In the genomic region with DNA sequence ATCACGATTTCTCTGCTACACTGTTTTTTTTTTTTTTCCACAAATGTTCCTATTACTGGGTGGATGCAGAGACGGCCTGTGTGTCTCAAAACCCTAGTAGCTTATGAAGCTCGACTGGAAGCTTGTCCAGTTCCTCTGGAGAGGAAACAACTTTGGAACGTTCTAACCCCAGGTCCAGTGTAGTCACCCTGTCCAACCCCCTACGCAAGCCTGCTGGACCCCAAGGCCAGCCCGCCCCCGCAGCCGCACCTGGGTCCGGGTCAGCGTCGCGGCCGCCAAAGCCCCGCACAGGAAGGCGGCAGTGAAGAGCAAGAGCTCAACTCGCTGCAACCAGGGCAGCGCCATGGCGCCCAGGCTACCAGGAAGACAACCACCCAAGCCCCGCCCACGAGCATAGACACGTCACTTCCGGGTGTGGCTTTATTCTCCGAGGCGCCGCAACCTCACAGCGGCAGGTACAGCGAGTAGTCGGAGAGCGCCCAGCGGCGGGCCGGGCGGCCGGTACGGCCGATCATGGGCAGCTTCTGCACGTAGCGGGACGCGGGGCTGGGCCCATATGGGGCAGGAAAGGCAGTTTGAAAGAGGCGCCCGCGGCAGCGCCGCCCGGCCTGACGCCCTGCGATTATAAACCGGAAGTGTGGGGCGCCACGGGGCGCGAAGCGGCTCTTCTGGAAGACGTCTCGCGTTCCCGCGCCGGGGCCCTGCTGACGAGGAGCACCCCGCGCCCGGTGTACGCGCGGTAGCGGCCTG, we compare ENCODE assay signal across 7 mouse cellular contexts. TPM values are rescaled to one million over a fixed set of nuclear protein-coding genes. Genes with fewer than 3 reads are reported as not detected.
DNase-seq lines count a peak whose midpoint lies in the region; ATAC-seq and TF ChIP-seq lines count a peak whose summit lies in the region.

A gene (minus strand): TSS at position 382 of the 750 bp plus-strand sequence.

- peak within 1 kb of the TSS; percentile 94 for H3K27ac ChIP-seq in embryonic facial prominence, embryonic 11.5 days (replicated peaks; ENCODE audit: low read depth, low read length)
- H3K27ac ChIP-seq in kidney, adult 2 months (ENCODE audit: insufficient read depth, low read depth, low read length), result peak within 1 kb of the TSS; percentile 87
- H3K27ac ChIP-seq in limb, embryonic 12.5 days, result peak within 1 kb of the TSS; percentile 99
- peak within 1 kb of the TSS; percentile 98 for H3K27ac ChIP-seq in midbrain, embryonic 15.5 days
- peak within 1 kb of the TSS; percentile 99 for H3K27ac ChIP-seq in spleen, adult 2 months (ENCODE audit: insufficient read depth, low read length)

- ATAC-seq in embryonic facial prominence, embryonic 11.5 days (replicated peaks; ENCODE audit: insufficient number of reproducible peaks, low FRiP score, low TSS enrichment, low read depth), result peak; percentile 85
- peak; percentile 88 for ATAC-seq in limb, embryonic 12.5 days (ENCODE audit: insufficient number of reproducible peaks, insufficient read depth, low FRiP score, low TSS enrichment, low read depth)
- peak; percentile 95 for ATAC-seq in midbrain, embryonic 15.5 days (replicated peaks)

- peak within 1 kb of the TSS; percentile 96 for H3K9ac ChIP-seq in embryonic facial prominence, embryonic 11.5 days (replicated peaks; ENCODE audit: low read length)
- H3K9ac ChIP-seq in limb, embryonic 12.5 days (replicated peaks), result peak within 1 kb of the TSS; percentile 93
- peak within 1 kb of the TSS; percentile 87 for H3K9ac ChIP-seq in midbrain, embryonic 15.5 days

- TF ChIP-seq CTCF in kidney, adult 2 months (conservative IDR thresholded peaks at IDR 0.05; ENCODE audit: insufficient read depth, insufficient read length, low read depth, low read length), result no peak
- no peak for TF ChIP-seq CTCF in spleen, adult 2 months (IDR thresholded peaks at IDR 0.05; ENCODE audit: extremely low read depth, insufficient read depth, insufficient read length, insufficient replicate concordance)

- peak; percentile 98 for DNase-seq in adrenal gland, postnatal 14 days
- peak; percentile 96 for DNase-seq in embryonic facial prominence, embryonic 11.5 days (ENCODE audit: low spot score)
- peak; percentile 99 for DNase-seq in heart, adult 11 months
- peak; percentile 97 for DNase-seq in kidney, adult 2 months
- DNase-seq in spleen, adult 2 months (ENCODE audit: low read depth in 1 of 2, low spot score in 2 of 2), result peak; percentile 89 to 96

- TF ChIP-seq POLR2A in kidney, adult 2 months (IDR thresholded peaks at IDR 0.05; ENCODE audit: low read depth, low read length), result peak; percentile 70
- TF ChIP-seq POLR2A in spleen, adult 2 months (IDR thresholded peaks at IDR 0.05; ENCODE audit: low read depth, low read length), result peak; percentile 95

- WGBS in embryonic facial prominence, embryonic 11.5 days, result under 1% methylated on average over 64 of the region's 68 CpGs
- WGBS in kidney, adult 2 months, result under 1% methylated on average over 68 of the region's 68 CpGs
- 0% methylated on average over 68 of the region's 68 CpGs for WGBS in limb, embryonic 12.5 days
- WGBS in midbrain, embryonic 15.5 days, result 1% methylated on average over 66 of the region's 68 CpGs
- WGBS in spleen, adult 2 months, result under 1% methylated on average over 68 of the region's 68 CpGs

- no peaks in the 10 kb centered on the region for H3K9me3 ChIP-seq in embryonic facial prominence, embryonic 11.5 days (replicated peaks; ENCODE audit: control insufficient read depth, low read length)
- H3K9me3 ChIP-seq in limb, embryonic 12.5 days, result no peaks in the 10 kb centered on the region
- H3K9me3 ChIP-seq in midbrain, embryonic 15.5 days, result no peaks in the 10 kb centered on the region

- peak within 1 kb of the TSS; percentile 74 for H3K4me3 ChIP-seq in embryonic facial prominence, embryonic 11.5 days (ENCODE audit: low read depth, low read length)
- peak within 1 kb of the TSS; percentile 99 for H3K4me3 ChIP-seq in kidney, adult 2 months (ENCODE audit: insufficient read depth, low read depth, low read length)
- H3K4me3 ChIP-seq in limb, embryonic 12.5 days (replicated peaks), result peak within 1 kb of the TSS; percentile 75
- peak within 1 kb of the TSS; percentile 65 for H3K4me3 ChIP-seq in midbrain, embryonic 15.5 days
- peak within 1 kb of the TSS; percentile 94 for H3K4me3 ChIP-seq in spleen, adult 2 months (ENCODE audit: extremely low read depth, insufficient read depth, insufficient read length)

- H3K4me2 ChIP-seq in embryonic facial prominence, embryonic 11.5 days (ENCODE audit: low read depth, low read length), result peak within 1 kb of the TSS; percentile 99
- peak within 1 kb of the TSS; percentile 94 for H3K4me2 ChIP-seq in limb, embryonic 12.5 days
- H3K4me2 ChIP-seq in midbrain, embryonic 15.5 days, result peak within 1 kb of the TSS; percentile 94

- no peaks in the 10 kb centered on the region for H3K27me3 ChIP-seq in embryonic facial prominence, embryonic 11.5 days (ENCODE audit: control insufficient read depth, insufficient read depth, low read length)
- H3K27me3 ChIP-seq in kidney, adult 2 months (replicated peaks; ENCODE audit: control insufficient read depth, insufficient read depth, low read length), result no peaks in the 10 kb centered on the region
- no peaks in the 10 kb centered on the region for H3K27me3 ChIP-seq in limb, embryonic 12.5 days
- no peaks in the 10 kb centered on the region for H3K27me3 ChIP-seq in midbrain, embryonic 15.5 days (replicated peaks)
- H3K27me3 ChIP-seq in spleen, adult 2 months (ENCODE audit: control insufficient read depth, insufficient read depth, low read length), result no peaks in the 10 kb centered on the region

- H3K4me1 ChIP-seq in embryonic facial prominence, embryonic 11.5 days (ENCODE audit: control insufficient read depth, insufficient read depth, low read length), result no peaks in the 10 kb centered on the region; the same call in 1 of the 2 replicates
- H3K4me1 ChIP-seq in kidney, adult 2 months (ENCODE audit: control insufficient read depth, insufficient read depth, low read length), result peaks cover 17% of the 10 kb centered on the region; the same call in 1 of the 2 replicates
- H3K4me1 ChIP-seq in limb, embryonic 12.5 days (replicated peaks), result peaks cover 32% of the 10 kb centered on the region
- H3K4me1 ChIP-seq in midbrain, embryonic 15.5 days, result peaks cover 40% of the 10 kb centered on the region
- H3K4me1 ChIP-seq in spleen, adult 2 months (ENCODE audit: control insufficient read depth, insufficient read depth, insufficient read length), result peaks cover 11% of the 10 kb centered on the region; the same call in 1 of the 2 replicates

- peaks cover under 1% of the 10 kb centered on the region; the same call in 1 of the 2 replicates for H3K36me3 ChIP-seq in embryonic facial prominence, embryonic 11.5 days (replicated peaks; ENCODE audit: control insufficient read depth, insufficient read depth, low read depth, low read length)
- no peaks in the 10 kb centered on the region for H3K36me3 ChIP-seq in kidney, adult 2 months (ENCODE audit: control insufficient read depth, insufficient read depth, low read length)
- H3K36me3 ChIP-seq in limb, embryonic 12.5 days, result peaks cover 54% of the 10 kb centered on the region
- H3K36me3 ChIP-seq in midbrain, embryonic 15.5 days (replicated peaks), result peaks cover 6% of the 10 kb centered on the region
- peaks cover 3% of the 10 kb centered on the region for H3K36me3 ChIP-seq in spleen, adult 2 months (ENCODE audit: control insufficient read depth, insufficient read depth, low read length)

RNA-seq across cellular contexts. Expression of the gene that starts here (rescaled TPM):
- total RNA-seq in adrenal gland, postnatal 14 days (2021), result 44.7 and 45.9 TPM in 2 replicates
- 44.8 and 51.2 TPM in 2 replicates for polyA plus RNA-seq in embryonic facial prominence, embryonic 11.5 days (2014; fragmentation: Nextera tagmentation; extraction: Ambion mirVana)
- 105 and 110 TPM in 2 replicates for polyA plus RNA-seq in kidney, adult 2 months (2012; rRNA removed)
- 50.2 and 51.5 TPM in 2 replicates for polyA plus RNA-seq in limb, embryonic 12.5 days (2016; fragmentation: Nextera tagmentation; extraction: Ambion mirVana)
- 27.1 and 31.8 TPM in 2 replicates for polyA plus RNA-seq in midbrain, embryonic 15.5 days (2015; fragmentation: Nextera tagmentation; extraction: Ambion mirVana)
- 87.9 and 117 TPM in 2 replicates for polyA plus RNA-seq in spleen, adult 2 months (2012; rRNA removed)

Comparison
In these comparisons a context has a peak if more than half of its experiments do, and no peak if none do; other contexts are left out.
1. Peak in every context shown above with its lines: DNase-seq, ATAC-seq, H3K4me3 ChIP-seq and H3K27ac ChIP-seq.